Mouse (Mus musculus) heart, embryonic 11.5 days (tissue): ENCODE data around the gene Baiap2l1. TPM values are rescaled to one million over a fixed set of nuclear protein-coding genes. Genes with fewer than 3 reads are reported as not detected.
A peak's percentile ranks its signal among the peaks of the same experiment; 100 is the strongest.
"Not testable (repeated sequence)": the region's sequence is repeated elsewhere in the genome, so short reads cannot be mapped to it uniquely, and the experiment has no call there.

Experiments used
- ATAC-seq: fragments of 200-750 bp; cut with Nextera tagmentation; replicated peaks from 2 replicates; pipeline ENCODE4 v1.8.0; 2017; ENCODE audit warnings: moderate library complexity; ENCODE audit not compliant: insufficient number of reproducible peaks, low FRiP score, low TSS enrichment
- H3K27ac ChIP-seq: fragments of 300-500 bp; sonication (generic); 2 replicates; pipeline ENCODE4 v1.5.1; 2014; ENCODE audit warnings: mild to moderate bottlenecking, low read depth, low read length
- H3K27me3 ChIP-seq: fragments of 300-500 bp; sonication (generic); 2 replicates; pipeline ENCODE4 v1.6.1; 2014; ENCODE audit warnings: mild to moderate bottlenecking, low read length, mixed read lengths; ENCODE audit not compliant: control insufficient read depth, insufficient read depth
- H3K36me3 ChIP-seq: fragments of 300-500 bp; sonication (generic); 2 replicates; pipeline ENCODE4 v1.6.1; 2014; ENCODE audit warnings: mild to moderate bottlenecking, low read length, moderate library complexity, mixed read lengths; ENCODE audit not compliant: control insufficient read depth, insufficient read depth
- H3K4me1 ChIP-seq: fragments of 300-500 bp; sonication (generic); 2 replicates; pipeline ENCODE4 v1.6.1; 2014; ENCODE audit warnings: low read length; ENCODE audit not compliant: control insufficient read depth, insufficient read depth
- H3K4me2 ChIP-seq: fragments of 300-500 bp; sonication (generic); 2 replicates; pipeline ENCODE4 v1.6.1; 2014; ENCODE audit warnings: mild to moderate bottlenecking, moderate library complexity
- H3K4me3 ChIP-seq: fragments of 300-500 bp; sonication (generic); 2 replicates; pipeline ENCODE4 v1.5.1; 2014; ENCODE audit warnings: low read depth, low read length
- H3K9ac ChIP-seq: fragments of 300-500 bp; sonication (generic); 2 replicates; pipeline ENCODE4 v1.6.1; 2014; ENCODE audit warnings: mild to moderate bottlenecking, low read depth, low read length, moderate library complexity
- H3K9me3 ChIP-seq: fragments of 300-500 bp; sonication (generic); replicated peaks from 2 replicates; pipeline ENCODE4 v1.6.1; 2016; ENCODE audit warnings: low read length; ENCODE audit not compliant: control insufficient read depth
- WGBS: fragments of 180-500 bp; shearing (Covaris S2); extraction: QIAGEN DNeasy Blood & Tissue Kit; methylation state at CpG from one replicate; pipeline ENCODE4 v1.1.7; 2014; ENCODE audit not compliant: insufficient replicate concordance; 5-methylcytosine and 5-hydroxymethylcytosine counted together
- polyA plus RNA-seq: library from polyadenylated mRNA; unstranded; fragments of >200 nt; fragmentation: Nextera tagmentation; extraction: Ambion mirVana; gene quantifications from 2 replicates; pipeline ENCODE4 v1.2.1, GENCODE M21; 2014

Baiap2l1 gene
- polyA plus RNA-seq, 1 experiment from 2014 or later = 7.8 TPM

- WGBS = 70% methylated on average over 6 of the region's 6 CpGs
- ATAC-seq, H3K27me3 ChIP-seq, H3K27ac ChIP-seq, H3K36me3 ChIP-seq, H3K4me2 ChIP-seq, H3K9me3 ChIP-seq, H3K4me3 ChIP-seq, H3K4me1 ChIP-seq, H3K9ac ChIP-seq: not testable (repeated sequence)
These were observed 22.6 kb downstream of the Baiap2l1 start for GRCm38 (mm10) chr5:144335357-144335756.

GRCm38 (mm10) chr5:144334010-144334409 lies 23.9 kb downstream of the Baiap2l1 start:
- Histone ChIP-seq H3K9ac (no peak overlapping the region), H3K27me3 (no peaks in the 10 kb centered on the region), H3K4me2 (no peak overlapping the region), H3K36me3 (no peaks in the 10 kb centered on the region), H3K9me3 (no peaks in the 10 kb centered on the region), H3K4me1 (peaks cover 5% of the 10 kb centered on the region; the same call in 1 of the 2 replicates), H3K4me3 (no peak overlapping the region), H3K27ac (no peak overlapping the region)
- no peak for ATAC-seq
- WGBS = 87% methylated on average over 11 of the region's 11 CpGs

- H3K4me3 ChIP-seq = no peak overlapping the region
- no peaks in the 10 kb centered on the region for H3K27me3 ChIP-seq
- no peaks in the 10 kb centered on the region for H3K36me3 ChIP-seq
- no peak for ATAC-seq
- 66% methylated on average over 3 of the region's 3 CpGs for WGBS
- no peak overlapping the region for H3K4me2 ChIP-seq
- H3K27ac ChIP-seq = no peak overlapping the region
- H3K9ac ChIP-seq = no peak overlapping the region
- H3K4me1 ChIP-seq = peaks cover 11% of the 10 kb centered on the region; the same call in 1 of the 2 replicates
- no peaks in the 10 kb centered on the region for H3K9me3 ChIP-seq
These were observed 35.2 kb downstream of the Baiap2l1 start for GRCm38 (mm10) chr5:144322717-144323116.

GRCm38 (mm10) chr5:144321681-144322080 lies 36.2 kb downstream of the Baiap2l1 start:
- peak overlapping the region; percentile 24 for H3K27ac ChIP-seq
- no peak overlapping the region for H3K4me3 ChIP-seq
- H3K9me3 ChIP-seq = no peaks in the 10 kb centered on the region
- 29% methylated on average over 7 of the region's 7 CpGs for WGBS
- H3K27me3 ChIP-seq = no peaks in the 10 kb centered on the region
- H3K4me2 ChIP-seq = 0 out of 2 replicates have a peak overlapping the region, but pooled peaks have one; percentile 9
- ATAC-seq = no peak
- no peaks in the 10 kb centered on the region for H3K36me3 ChIP-seq
- no peak overlapping the region for H3K9ac ChIP-seq
- peaks cover 11% of the 10 kb centered on the region; the same call in 1 of the 2 replicates for H3K4me1 ChIP-seq

GRCm38 (mm10) chr5:144318286-144318685 lies 39.6 kb downstream of the Baiap2l1 start:
- no peak overlapping the region for H3K4me3 ChIP-seq
- no peak overlapping the region for H3K4me2 ChIP-seq
- no peaks in the 10 kb centered on the region for H3K36me3 ChIP-seq
- H3K27ac ChIP-seq = no peak overlapping the region
- ATAC-seq = no peak
- H3K9me3 ChIP-seq = no peaks in the 10 kb centered on the region
- WGBS = 55% methylated on average over 6 of the region's 6 CpGs
- no peaks in the 10 kb centered on the region for H3K27me3 ChIP-seq
- H3K9ac ChIP-seq = no peak overlapping the region
- H3K4me1 ChIP-seq = peaks cover 20% of the 10 kb centered on the region

- Histone ChIP-seq H3K4me3 (no peak overlapping the region), H3K4me1 (peaks cover 24% of the 10 kb centered on the region), H3K4me2 (no peak overlapping the region), H3K9me3 (no peaks in the 10 kb centered on the region), H3K36me3 (no peaks in the 10 kb centered on the region), H3K27me3 (no peaks in the 10 kb centered on the region), H3K9ac (no peak overlapping the region), H3K27ac (no peak overlapping the region)
- 83% methylated on average over 8 of the region's 8 CpGs for WGBS
- ATAC-seq = no peak
These were observed 40.5 kb downstream of the Baiap2l1 start for GRCm38 (mm10) chr5:144317426-144317825.

- Histone ChIP-seq H3K4me3 (no peak overlapping the region), H3K36me3 (no peaks in the 10 kb centered on the region), H3K4me1 (peaks cover 20% of the 10 kb centered on the region), H3K9ac (no peak overlapping the region), H3K27ac (no peak overlapping the region), H3K27me3 (no peaks in the 10 kb centered on the region), H3K9me3 (no peaks in the 10 kb centered on the region), H3K4me2 (no peak overlapping the region)
- WGBS = 65% methylated on average over 3 of the region's 3 CpGs
- ATAC-seq = no peak
These were observed 41.5 kb downstream of the Baiap2l1 start for GRCm38 (mm10) chr5:144316442-144316841.

- Histone ChIP-seq H3K36me3 (no peaks in the 10 kb centered on the region), H3K27me3 (no peaks in the 10 kb centered on the region), H3K4me1 (peaks cover 17% of the 10 kb centered on the region), H3K4me3 (no peak overlapping the region), H3K9me3 (no peaks in the 10 kb centered on the region), H3K4me2 (no peak overlapping the region), H3K9ac (no peak overlapping the region), H3K27ac (no peak overlapping the region)
- 79% methylated on average over 12 of the region's 12 CpGs for WGBS
- no peak for ATAC-seq
These were observed 43.0 kb downstream of the Baiap2l1 start for GRCm38 (mm10) chr5:144314731-144315494.

- no peaks in the 10 kb centered on the region for H3K36me3 ChIP-seq
- H3K9ac ChIP-seq = no peak overlapping the region
- peaks cover 17% of the 10 kb centered on the region for H3K4me1 ChIP-seq
- no peaks in the 10 kb centered on the region for H3K27me3 ChIP-seq
- H3K4me2 ChIP-seq = peak overlapping the region; percentile 31; the same call in 1 of the 2 replicates
- no peak overlapping the region for H3K27ac ChIP-seq
- ATAC-seq = no peak
- no peaks in the 10 kb centered on the region for H3K9me3 ChIP-seq
- no peak overlapping the region for H3K4me3 ChIP-seq
- 14% methylated on average over 5 of the region's 5 CpGs for whole genome bisulfite sequencing
These were observed 44.6 kb downstream of the Baiap2l1 start for GRCm38 (mm10) chr5:144313335-144313734.
